Comparison of ENCODE assay signal across 19 mouse cellular contexts in genomic region chr5:24420381-24420780, GRCm38 (mm10). TPM values are rescaled to one million over a fixed set of nuclear protein-coding genes. Genes with fewer than 3 reads are reported as not detected.
DNase-seq lines count a peak whose midpoint lies in the region; ATAC-seq lines count a peak whose summit lies in the region.
"Had no signal": no experiment of that assay in that cellular context is flagged by ENCODE, and none has a peak within 500 bp of the region (broad histone marks: within the 10 kb centered on the region; RNA-seq: fewer than 3 reads in every experiment).

No protein-coding gene starts in this region.

- ATAC-seq in forebrain, embryonic 13.5 days = no peak
- ATAC-seq in forebrain, embryonic 14.5 days = no peak
- ATAC-seq in heart, embryonic 11.5 days (replicated peaks; ENCODE audit: insufficient number of reproducible peaks, low FRiP score, low TSS enrichment) = no peak
- ATAC-seq: activated CD4-positive, CD25-positive, alpha-beta regulatory T cell, adult 4 months; CD4-positive, CD25-positive, alpha-beta regulatory T cell, adult 4 months; Patski had no signal

- peaks cover 37% of the 10 kb centered on the region for H3K4me1 ChIP-seq in forebrain, embryonic 13.5 days
- peaks cover 17% of the 10 kb centered on the region for H3K4me1 ChIP-seq in forebrain, embryonic 14.5 days (ENCODE audit: control insufficient read depth, insufficient read depth, low read length)
- H3K4me1 ChIP-seq in heart, embryonic 11.5 days (ENCODE audit: control insufficient read depth, insufficient read depth, low read length) = peaks cover 11% of the 10 kb centered on the region

- no peak overlapping the region for H3K27ac ChIP-seq in forebrain, embryonic 13.5 days
- H3K27ac ChIP-seq in forebrain, embryonic 14.5 days (ENCODE audit: low read depth, low read length) = no peak overlapping the region
- no peak overlapping the region for H3K27ac ChIP-seq in heart, embryonic 11.5 days (ENCODE audit: low read depth, low read length)

- peaks cover 37% of the 10 kb centered on the region for H3K36me3 ChIP-seq in forebrain, embryonic 13.5 days (ENCODE audit: poor library complexity, severe bottlenecking)
- peaks cover 30% of the 10 kb centered on the region for H3K36me3 ChIP-seq in forebrain, embryonic 14.5 days (ENCODE audit: control insufficient read depth, insufficient read depth, low read length)
- H3K36me3 ChIP-seq in heart, embryonic 11.5 days (ENCODE audit: control insufficient read depth, insufficient read depth, low read length) = peaks cover 2% of the 10 kb centered on the region; the same call in 1 of the 2 replicates

- no peak for DNase-seq in forebrain, embryonic 14.5 days (ENCODE audit: low spot score)
- DNase-seq in heart, adult 11 months = peak; percentile 91
- DNase-seq: adrenal gland, adult 2 months; adrenal gland, adult 8-10 months; adrenal gland, postnatal 10 days; adrenal gland, postnatal 14 days; adrenal gland, postnatal 25 days; adrenal gland, postnatal 36 days; B cell, adult 2 months; cerebellum, adult 11 months; cerebellum, adult 11-12 months; cerebellum, adult 18-20 months had no signal

- 0 out of 2 replicates have a peak, but pooled peaks cover 7% of the 10 kb centered on the region for H3K27me3 ChIP-seq in forebrain, embryonic 13.5 days
- H3K27me3 ChIP-seq in forebrain, embryonic 14.5 days (replicated peaks; ENCODE audit: control insufficient read depth, insufficient read depth, low read length) = no peaks in the 10 kb centered on the region
- no peaks in the 10 kb centered on the region for H3K27me3 ChIP-seq in heart, embryonic 11.5 days (ENCODE audit: control insufficient read depth, insufficient read depth, low read length)
- H3K27me3 ChIP-seq: CH12.LX, Patski had no signal

- WGBS in forebrain, embryonic 13.5 days = 79% methylated on average over 9 of the region's 9 CpGs
- 85% methylated on average over 9 of the region's 9 CpGs for WGBS in forebrain, embryonic 14.5 days
- 87% methylated on average over 9 of the region's 9 CpGs for WGBS in heart, embryonic 11.5 days (ENCODE audit: insufficient replicate concordance)

- no peaks in the 10 kb centered on the region for H3K9me3 ChIP-seq in forebrain, embryonic 13.5 days (replicated peaks)
- no peaks in the 10 kb centered on the region for H3K9me3 ChIP-seq in forebrain, embryonic 14.5 days (replicated peaks; ENCODE audit: control insufficient read depth, low read length)
- H3K9me3 ChIP-seq in heart, embryonic 11.5 days (replicated peaks; ENCODE audit: control insufficient read depth, low read length) = no peaks in the 10 kb centered on the region
- H3K9me3 ChIP-seq: G1E had no signal

- H3K4me2 ChIP-seq in forebrain, embryonic 13.5 days = no peak overlapping the region
- H3K4me2 ChIP-seq in forebrain, embryonic 14.5 days (ENCODE audit: low read length) = no peak overlapping the region
- no peak overlapping the region for H3K4me2 ChIP-seq in heart, embryonic 11.5 days

- H3K4me3 ChIP-seq in forebrain, embryonic 13.5 days = no peak overlapping the region
- H3K4me3 ChIP-seq in forebrain, embryonic 14.5 days (ENCODE audit: low read depth, low read length) = no peak overlapping the region
- H3K4me3 ChIP-seq in heart, embryonic 11.5 days (ENCODE audit: low read depth, low read length) = no peak overlapping the region

- 0 out of 2 replicates have a peak overlapping the region, but pooled peaks have one; percentile 5 for H3K9ac ChIP-seq in forebrain, embryonic 13.5 days
- H3K9ac ChIP-seq in forebrain, embryonic 14.5 days (ENCODE audit: low read length) = no peak overlapping the region
- no peak overlapping the region for H3K9ac ChIP-seq in heart, embryonic 11.5 days (ENCODE audit: low read depth, low read length)

RNA-seq across cellular contexts. Expression of gene Cdk5, which starts 2.9 kb away (rescaled TPM):
- polyA plus RNA-seq in forebrain, embryonic 13.5 days (2015; fragmentation: Nextera tagmentation; extraction: Ambion mirVana) = 80.7 and 84.0 TPM in 2 replicates
- polyA plus RNA-seq in forebrain, embryonic 14.5 days (2014; fragmentation: Nextera tagmentation; extraction: Ambion mirVana) = 106 and 113 TPM in 2 replicates
- polyA plus RNA-seq in heart, embryonic 11.5 days (2014; fragmentation: Nextera tagmentation; extraction: Ambion mirVana) = 34.0 and 36.2 TPM in 2 replicates

RNA-seq across cellular contexts. Expression of gene Slc4a2, which starts 3.3 kb away (rescaled TPM):
- polyA plus RNA-seq in forebrain, embryonic 13.5 days (2015; fragmentation: Nextera tagmentation; extraction: Ambion mirVana) = 19.5 and 23.3 TPM in 2 replicates
- polyA plus RNA-seq in forebrain, embryonic 14.5 days (2014; fragmentation: Nextera tagmentation; extraction: Ambion mirVana) = 11.5 and 14.6 TPM in 2 replicates
- 17.7 and 17.9 TPM in 2 replicates for polyA plus RNA-seq in heart, embryonic 11.5 days (2014; fragmentation: Nextera tagmentation; extraction: Ambion mirVana)

RNA-seq across cellular contexts. Expression of gene Asic3, which starts 7.2 kb away (rescaled TPM):
- polyA plus RNA-seq in forebrain, embryonic 13.5 days (2015; fragmentation: Nextera tagmentation; extraction: Ambion mirVana) = 0.24 TPM in 1 of 2 replicates, not detected in the other
- not detected in 2 replicates for polyA plus RNA-seq in forebrain, embryonic 14.5 days (2014; fragmentation: Nextera tagmentation; extraction: Ambion mirVana)
- 0.20 TPM in 1 of 2 replicates, not detected in the other for polyA plus RNA-seq in heart, embryonic 11.5 days (2014; fragmentation: Nextera tagmentation; extraction: Ambion mirVana)
- polyA plus RNA-seq: CD4-positive, CD25-positive, alpha-beta regulatory T cell, adult 4 months; G1E had no signal

RNA-seq across cellular contexts. Expression of gene Fastk, which starts 24.7 kb away (rescaled TPM):
- 85.3 and 86.9 TPM in 2 replicates for polyA plus RNA-seq in forebrain, embryonic 13.5 days (2015; fragmentation: Nextera tagmentation; extraction: Ambion mirVana)
- 89.3 and 94.3 TPM in 2 replicates for polyA plus RNA-seq in forebrain, embryonic 14.5 days (2014; fragmentation: Nextera tagmentation; extraction: Ambion mirVana)
- 158 and 165 TPM in 2 replicates for polyA plus RNA-seq in heart, embryonic 11.5 days (2014; fragmentation: Nextera tagmentation; extraction: Ambion mirVana)

RNA-seq across cellular contexts. Expression of gene Abcb8, which starts 26.9 kb away (rescaled TPM):
- polyA plus RNA-seq in forebrain, embryonic 13.5 days (2015; fragmentation: Nextera tagmentation; extraction: Ambion mirVana) = 39.0 and 48.1 TPM in 2 replicates
- 37.1 and 43.1 TPM in 2 replicates for polyA plus RNA-seq in forebrain, embryonic 14.5 days (2014; fragmentation: Nextera tagmentation; extraction: Ambion mirVana)
- polyA plus RNA-seq in heart, embryonic 11.5 days (2014; fragmentation: Nextera tagmentation; extraction: Ambion mirVana) = 44.6 and 53.1 TPM in 2 replicates
